Mouse (Mus musculus): ENCODE measurements around the gene Kat2b. TPM values are rescaled to one million over a fixed set of nuclear protein-coding genes. Genes with fewer than 3 reads are reported as not detected.
"Not testable (repeated sequence)": the region's sequence is repeated elsewhere in the genome, so short reads cannot be mapped to it uniquely, and the experiment has no call there.

The Kat2b gene
- polyA plus RNA-seq, 1 experiment, result 31.5 TPM

DNA sequence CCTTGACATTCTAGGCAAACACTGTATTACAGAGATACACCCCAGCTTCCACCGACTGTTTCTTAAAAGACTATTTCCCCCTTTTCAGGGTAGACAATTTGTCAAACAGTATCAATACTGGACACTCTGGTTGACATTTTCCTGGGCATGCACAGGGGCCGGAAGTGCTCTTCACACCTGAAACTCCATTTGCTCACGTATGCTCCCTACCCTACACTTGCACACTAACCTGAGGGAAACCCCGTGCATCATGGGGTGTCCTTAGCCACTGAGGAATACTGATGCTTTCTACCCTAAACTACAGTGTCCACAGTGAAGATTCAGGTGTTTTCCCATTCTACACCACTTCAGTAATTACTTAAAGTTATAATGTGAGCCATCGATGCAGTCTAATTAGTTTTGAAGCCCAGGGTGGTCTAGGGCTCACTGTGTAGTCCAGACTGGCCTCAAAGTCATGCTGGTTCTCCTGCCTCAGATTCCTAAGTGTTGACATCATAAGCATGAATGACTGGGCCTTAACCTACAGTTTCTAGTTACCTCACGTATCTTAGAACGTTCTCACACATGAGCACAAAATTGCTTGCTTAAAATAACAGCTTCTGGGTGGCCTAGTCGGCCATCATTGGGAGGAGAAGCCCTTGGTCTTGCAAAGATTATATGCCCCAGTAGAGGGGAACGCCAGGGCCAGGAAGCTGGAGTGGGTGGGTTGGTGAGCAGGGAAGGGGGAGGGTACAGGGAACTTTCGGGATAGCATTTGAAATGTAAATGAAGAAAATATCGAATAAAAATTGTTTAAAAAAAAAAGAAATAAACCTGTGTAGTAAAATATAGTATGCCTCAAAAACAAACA lies 30.5 kb downstream of the Kat2b start:
- no peak for DNase-seq (ENCODE audit: low spot score)

DNA sequence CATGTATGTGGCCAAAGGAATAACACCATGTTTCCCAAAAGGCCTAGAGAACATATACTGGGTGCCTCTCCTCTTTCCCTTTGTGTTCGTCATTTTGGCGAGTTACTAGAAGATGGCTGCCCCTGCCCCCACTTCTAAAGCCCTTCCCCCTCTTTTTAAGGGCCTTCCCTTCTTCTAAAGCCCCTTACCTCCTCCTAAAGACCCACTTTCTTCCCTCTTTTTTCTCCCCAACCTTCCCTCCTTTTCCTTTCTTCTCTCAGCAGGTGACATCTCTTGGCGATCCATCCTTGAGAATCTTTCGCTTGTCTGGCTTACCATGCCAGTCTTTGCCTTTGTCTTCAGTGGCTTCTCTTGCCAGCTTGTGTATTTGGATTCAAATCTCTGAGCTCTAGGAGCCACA lies 31.9 kb downstream of the Kat2b start:
- no peak for DNase-seq (ENCODE audit: low spot score)

DNA sequence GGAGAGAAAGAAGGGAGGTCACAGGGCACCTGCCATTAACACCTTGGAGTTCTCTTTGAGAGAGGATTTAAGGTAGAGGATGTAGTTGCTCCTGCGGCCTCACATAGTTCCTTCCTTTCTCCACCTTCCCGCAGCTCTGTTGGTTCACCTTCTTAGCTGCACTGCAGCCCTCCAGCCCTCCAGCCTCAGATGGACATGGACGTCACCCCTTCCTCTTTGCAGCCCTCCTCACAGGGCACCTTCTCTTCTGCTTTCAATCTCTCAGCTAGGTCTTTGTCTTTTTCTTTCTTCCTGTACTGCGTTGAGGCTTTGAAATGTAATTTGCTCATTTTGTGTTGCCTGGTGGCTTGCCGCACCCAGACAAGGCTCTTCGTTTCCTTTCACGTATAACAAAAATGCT lies 36.6 kb downstream of the Kat2b start:
- not testable (repeated sequence) for DNase-seq (ENCODE audit: low spot score)

DNA sequence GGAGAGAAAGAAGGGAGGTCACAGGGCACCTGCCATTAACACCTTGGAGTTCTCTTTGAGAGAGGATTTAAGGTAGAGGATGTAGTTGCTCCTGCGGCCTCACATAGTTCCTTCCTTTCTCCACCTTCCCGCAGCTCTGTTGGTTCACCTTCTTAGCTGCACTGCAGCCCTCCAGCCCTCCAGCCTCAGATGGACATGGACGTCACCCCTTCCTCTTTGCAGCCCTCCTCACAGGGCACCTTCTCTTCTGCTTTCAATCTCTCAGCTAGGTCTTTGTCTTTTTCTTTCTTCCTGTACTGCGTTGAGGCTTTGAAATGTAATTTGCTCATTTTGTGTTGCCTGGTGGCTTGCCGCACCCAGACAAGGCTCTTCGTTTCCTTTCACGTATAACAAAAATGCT lies 39.4 kb downstream of the Kat2b start:
- DNase-seq (ENCODE audit: low spot score), result not testable (repeated sequence)

DNA sequence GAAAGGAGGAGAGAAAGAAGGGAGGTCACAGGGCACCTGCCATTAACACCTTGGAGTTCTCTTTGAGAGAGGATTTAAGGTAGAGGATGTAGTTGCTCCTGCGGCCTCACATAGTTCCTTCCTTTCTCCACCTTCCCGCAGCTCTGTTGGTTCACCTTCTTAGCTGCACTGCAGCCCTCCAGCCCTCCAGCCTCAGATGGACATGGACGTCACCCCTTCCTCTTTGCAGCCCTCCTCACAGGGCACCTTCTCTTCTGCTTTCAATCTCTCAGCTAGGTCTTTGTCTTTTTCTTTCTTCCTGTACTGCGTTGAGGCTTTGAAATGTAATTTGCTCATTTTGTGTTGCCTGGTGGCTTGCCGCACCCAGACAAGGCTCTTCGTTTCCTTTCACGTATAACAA lies 42.3 kb downstream of the Kat2b start:
- DNase-seq (ENCODE audit: low spot score), result not testable (repeated sequence)

DNA sequence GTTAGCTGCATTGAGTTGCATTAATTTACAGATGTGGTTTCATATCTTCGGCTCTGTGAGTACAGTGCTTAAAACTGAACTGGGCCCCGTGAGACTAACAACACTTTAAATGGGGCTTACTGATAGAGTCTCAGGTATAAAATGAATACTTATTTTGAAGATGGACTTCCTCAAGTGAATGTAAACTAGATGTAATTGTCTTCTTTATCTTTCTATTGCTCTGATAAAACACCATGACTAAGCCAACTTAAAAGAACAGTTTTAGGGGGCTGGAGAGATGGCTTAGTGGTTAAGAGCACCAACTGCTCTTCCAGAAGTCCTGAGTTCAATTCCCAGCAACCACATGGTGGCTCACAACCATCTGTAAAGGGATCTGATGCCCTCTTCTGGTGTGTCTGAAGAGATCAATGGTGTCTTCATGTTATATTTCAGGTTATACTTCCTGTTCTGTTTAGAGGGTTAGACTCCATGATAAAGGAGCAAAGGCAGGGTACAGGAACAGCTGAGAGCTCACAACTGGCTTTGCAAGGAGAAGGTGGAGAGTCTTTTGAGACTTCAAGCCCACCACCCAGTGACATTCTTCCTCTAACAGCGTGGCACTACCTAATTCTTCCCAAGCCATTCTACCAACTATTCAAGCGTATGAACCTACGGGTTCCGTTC lies 50.8 kb downstream of the Kat2b start:
- DNase-seq (ENCODE audit: low spot score), result no peak

DNA sequence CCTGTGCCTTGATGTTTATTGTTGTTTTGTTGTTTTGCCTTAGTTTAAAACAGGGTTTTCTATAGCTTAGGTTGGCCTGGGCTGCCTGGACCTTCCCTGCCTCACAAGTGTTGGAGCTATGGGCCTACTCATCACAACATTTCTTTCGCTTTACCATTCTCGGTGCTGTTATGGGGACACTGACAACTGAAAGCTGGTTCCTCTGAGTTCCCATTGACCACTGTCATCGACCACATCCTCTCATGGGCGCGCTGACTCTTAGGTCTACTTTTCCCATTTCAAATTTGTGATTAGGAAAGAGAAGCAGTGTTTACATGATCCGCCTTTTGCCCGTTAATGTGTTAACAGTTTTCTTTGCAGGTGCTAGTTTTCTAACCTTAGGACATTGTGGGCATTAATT lies 51.7 kb downstream of the Kat2b start:
- DNase-seq (ENCODE audit: low spot score), result no peak

DNA sequence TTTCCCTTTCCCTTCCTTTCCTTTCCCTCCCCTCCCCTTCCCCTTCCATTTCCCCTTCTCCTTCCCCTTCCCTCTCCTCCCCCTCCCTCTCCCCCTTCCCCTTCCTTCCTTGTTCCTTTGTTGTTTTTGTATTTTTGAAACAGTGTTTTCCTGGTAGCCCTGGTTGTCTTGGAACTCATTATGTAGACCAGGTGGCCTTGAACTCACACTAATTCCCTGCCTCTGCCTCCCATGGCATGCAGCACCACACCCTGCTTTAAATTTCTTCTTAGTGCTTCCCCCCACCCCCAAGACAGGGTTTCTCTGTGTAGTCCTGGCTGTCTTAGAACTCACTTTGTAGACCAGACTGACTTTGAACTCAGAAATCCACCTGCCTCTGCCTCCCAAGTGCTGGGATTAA lies 52.7 kb downstream of the Kat2b start:
- DNase-seq (ENCODE audit: low spot score), result no peak

DNA sequence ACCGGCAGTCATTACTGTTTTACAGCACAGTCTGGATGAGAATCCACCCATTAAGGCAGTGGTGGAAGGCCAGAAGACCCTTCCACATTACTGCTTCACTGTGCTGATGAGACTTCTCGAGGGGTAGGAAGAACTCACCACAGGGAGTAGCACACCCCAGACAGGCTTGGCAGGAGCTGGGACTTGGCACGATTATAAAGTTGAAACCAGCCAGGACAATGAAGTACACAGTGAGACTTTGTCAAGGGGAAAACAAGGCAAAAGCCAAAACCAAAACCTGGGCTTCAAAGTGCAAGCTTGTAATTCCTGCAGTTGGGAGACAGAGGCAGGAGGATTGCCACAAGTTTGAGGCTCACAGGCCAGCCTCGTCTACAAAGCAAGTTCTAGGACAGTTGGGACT lies 54.0 kb downstream of the Kat2b start:
- no peak for DNase-seq (ENCODE audit: low spot score)

DNA sequence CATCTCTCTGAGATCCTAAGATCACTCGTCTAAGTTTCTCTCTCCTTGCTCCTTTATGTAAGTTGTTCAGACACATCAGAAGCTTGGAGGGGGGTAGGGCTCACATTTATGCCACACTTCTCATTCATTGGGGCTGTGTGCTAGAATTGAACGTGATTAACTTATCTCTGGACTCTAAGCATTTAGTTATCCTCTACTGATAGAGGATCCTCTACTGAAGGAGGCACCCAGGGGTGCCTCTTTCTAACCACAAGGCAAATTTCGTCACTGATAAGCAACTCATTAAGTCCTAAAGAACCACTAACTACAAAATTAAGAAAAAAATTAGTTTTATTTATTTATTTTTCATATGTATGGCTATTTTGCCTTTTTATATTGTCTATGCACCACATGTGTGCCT lies 55.5 kb downstream of the Kat2b start:
- DNase-seq (ENCODE audit: low spot score), result no peak

DNA sequence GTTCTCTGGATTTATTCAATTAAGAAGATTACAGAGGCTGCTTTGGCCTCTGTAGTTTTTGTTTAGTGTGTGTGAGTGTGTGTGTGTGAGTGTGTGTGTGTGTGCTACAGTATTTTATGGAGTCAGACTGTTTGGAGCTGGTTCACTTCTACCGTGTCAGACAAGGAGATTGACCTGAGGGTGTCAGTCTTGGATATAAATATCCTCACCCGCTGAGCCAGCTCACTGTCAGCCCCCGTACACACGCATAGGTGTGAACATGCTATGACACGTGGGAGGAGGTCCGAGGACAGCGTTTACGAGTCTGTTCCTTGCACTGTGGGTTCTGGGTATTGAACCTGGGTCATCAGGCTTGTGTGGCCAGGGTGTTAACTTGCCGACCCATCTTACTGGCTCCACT lies 57.1 kb downstream of the Kat2b start:
- no peak for DNase-seq (ENCODE audit: low spot score)

DNA sequence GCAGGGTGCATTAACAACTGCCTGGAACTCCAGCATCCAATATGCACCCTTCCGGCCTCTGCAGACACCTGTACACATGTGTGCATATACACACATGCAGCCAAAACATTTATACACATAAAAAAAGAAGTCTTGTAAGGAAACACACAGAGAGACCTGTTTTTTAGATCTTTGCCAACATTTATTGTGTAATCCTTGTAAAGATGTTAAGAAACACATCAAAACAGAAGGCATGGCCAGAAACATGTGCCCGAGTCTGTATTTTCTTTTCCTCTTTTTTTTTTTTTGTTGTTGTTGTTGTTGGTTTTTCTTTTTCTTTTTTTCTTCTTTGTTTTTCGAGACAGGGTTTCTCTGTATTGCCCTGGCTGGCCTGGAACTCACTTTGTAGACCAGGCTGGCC lies 59.5 kb downstream of the Kat2b start:
- DNase-seq (ENCODE audit: low spot score), result no peak

DNA sequence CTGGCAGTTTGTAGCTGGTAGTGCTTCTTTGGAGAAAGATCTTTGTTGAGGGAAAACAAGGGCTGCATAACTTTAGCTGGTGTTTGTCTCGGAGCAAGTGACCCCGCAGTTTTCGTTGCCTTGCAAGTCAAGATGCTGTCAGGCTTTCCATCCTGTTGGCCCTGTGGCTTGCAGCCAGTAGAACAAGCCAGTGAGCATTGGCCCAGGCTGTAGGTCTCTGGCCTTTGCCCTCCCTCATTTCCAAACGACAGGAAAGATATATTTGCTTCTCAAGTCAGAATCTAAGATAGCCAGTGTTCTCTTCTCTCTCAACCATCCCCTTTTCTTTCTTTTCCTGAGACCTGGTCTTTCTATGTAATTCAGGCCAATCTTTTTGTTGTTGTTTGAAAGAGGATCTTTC lies 60.8 kb downstream of the Kat2b start:
- no peak for DNase-seq (ENCODE audit: low spot score)

DNA sequence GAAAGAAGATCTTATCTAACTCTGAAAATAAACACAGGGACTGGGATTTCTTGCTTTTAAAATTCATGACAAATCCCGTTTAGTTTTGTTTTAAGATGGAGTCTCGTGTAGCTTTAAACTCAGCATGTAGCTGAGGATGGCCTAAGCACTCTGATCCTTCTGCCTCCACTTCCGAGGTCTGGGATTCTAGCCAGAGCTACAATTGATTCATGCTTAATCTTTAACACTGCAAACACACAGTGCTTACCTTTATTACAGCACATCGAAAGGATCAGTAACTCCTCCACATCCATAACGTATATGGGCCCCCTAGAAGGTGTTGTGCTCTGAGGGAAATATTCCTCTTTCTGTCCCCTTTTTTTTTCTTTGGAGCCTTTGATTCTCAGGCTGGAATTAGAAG lies 61.5 kb downstream of the Kat2b start:
- DNase-seq (ENCODE audit: low spot score), result no peak

DNA sequence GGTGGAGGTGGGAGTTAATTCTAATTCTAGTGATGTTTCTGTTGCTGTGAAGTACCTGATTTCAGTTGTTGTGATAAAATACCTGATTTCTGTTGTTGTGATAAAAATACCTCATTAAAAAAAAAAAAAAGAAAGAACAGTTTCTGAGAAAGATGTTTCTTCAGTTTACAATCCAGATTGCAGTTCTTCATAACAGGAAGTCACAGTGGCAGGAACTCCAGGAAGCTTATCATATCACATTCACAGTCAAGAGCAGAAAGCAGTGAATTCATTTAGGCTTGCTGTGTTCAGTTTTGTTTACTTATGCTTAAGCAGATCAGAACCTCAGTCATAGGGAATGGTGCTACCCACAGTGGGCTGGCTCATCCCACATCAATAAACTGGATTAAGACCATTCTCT lies 64.7 kb downstream of the Kat2b start:
- no peak for DNase-seq (ENCODE audit: low spot score)

DNA sequence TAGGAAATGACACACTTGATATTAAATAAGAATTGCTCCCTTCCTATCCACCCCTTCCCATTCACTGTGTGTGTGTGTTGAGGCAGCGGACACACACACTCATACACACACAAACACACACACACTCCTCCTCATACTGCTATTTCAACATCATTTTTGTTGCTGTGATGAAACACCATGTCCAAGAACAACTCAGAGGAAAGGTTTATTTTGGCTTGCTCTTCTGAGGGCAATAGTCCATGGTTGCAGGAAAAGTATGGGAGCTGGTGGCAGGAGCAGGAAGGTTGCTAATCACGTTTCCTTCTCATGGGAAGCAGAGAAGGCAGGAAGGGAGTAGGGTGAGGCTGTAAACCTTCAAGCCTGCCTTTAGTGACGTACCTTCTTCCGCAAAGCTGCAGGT lies 76.7 kb downstream of the Kat2b start:
- DNase-seq (ENCODE audit: low spot score), result no peak

DNA sequence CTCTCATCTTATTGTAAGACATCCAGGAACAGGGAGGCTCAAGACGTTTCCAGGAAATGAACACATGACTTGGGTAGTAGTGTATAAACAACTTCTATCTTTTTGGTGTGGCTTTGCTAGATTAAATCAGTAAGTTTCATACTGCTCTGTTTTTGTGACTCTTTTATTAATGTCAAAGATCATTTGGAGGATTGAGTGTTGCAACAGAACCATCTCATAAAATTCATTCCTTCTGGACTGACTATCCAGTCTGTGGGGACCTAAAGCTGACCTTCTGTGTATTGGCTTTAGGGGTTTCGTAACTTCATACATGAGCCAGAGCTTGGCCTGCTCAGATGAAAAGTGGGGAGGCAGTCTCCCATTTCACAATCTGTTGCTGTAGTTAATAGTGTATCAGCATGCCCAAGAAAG lies 83.6 kb downstream of the Kat2b start:
- DNase-seq (ENCODE audit: low spot score), result no peak

DNA sequence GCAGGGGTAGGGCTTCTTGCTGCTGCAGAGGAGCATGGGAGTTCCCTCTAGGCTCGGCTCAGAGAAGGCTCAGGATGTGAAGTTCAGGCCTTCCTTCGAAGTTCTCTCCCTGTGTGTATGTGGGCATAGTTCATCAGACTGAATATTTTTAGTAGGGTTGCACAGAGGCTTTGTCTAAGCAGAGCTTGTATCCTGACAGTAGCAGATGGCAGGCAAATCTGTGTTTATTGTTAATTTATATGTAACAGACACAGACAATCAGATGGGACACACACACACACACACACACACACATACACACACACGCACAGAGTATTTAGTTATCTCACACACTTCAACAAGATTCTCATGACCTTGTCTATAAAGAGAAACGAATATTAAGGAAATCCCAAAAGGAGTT lies 87.9 kb downstream of the Kat2b start:
- DNase-seq (ENCODE audit: low spot score), result no peak

DNA sequence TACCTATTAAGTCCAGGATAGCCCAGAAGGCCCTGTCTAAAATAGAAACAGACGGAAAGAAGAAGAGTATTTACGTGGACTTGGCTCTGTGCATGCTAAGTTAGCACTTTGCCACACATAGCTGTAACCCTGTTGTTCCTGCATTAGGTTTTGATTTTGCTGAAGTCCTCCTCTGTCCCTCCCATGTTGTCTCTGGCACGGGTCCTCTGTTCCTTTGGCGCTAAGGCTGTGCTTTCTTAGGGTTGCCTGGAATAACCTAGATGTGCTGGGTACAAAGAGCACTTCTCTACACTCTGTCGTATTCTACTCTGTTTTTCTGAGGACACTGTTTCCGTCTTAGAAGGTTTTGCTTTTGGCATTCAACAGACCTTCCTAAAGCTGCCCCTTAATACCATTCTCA lies 88.4 kb downstream of the Kat2b start:
- DNase-seq (ENCODE audit: low spot score), result no peak

DNA sequence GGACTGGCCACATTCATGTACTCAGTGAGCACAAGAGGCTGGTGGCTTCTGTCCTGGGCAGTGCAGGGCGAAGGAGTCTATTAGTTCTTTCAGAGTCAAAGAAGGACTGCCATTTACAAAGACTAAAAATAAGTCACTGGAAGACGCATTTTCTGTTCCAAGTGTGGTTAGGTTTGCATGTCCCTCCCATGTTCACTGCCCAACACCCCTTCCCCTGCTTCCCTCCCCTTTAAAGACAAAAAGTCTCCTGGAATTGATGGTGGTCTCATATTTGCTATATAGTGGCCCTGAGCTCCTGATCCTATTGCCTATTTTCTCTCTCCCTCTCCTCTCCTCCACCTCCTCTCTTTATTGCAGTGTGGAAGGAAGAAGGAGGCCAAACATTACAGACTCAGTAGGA lies 89.3 kb downstream of the Kat2b start:
- DNase-seq (ENCODE audit: low spot score), result no peak

DNA sequence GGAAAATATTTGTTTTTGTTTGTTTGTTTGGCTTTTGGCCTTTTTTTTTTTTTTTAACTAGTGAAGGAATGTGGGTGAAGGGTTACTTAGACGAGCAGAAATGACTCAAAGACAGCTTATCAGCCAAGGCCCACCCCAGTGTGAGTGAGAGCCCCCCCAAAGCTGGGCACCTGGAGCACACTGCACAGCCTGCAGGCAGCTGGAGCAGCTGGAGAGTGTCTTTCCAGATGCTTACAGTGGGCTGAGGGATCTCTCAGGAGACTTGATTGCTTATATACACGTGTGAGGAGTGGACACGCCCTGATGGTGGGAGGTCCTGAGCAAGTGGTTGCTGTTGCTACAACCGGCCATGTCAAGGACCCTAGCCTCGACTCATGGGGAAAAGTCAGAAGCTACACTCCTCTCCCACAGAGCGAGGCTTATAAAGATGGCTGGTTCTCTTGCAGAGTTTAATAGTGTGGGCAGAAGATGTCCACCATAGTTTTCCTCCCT lies 89.8 kb downstream of the Kat2b start:
- no peak for DNase-seq (ENCODE audit: low spot score)

DNA sequence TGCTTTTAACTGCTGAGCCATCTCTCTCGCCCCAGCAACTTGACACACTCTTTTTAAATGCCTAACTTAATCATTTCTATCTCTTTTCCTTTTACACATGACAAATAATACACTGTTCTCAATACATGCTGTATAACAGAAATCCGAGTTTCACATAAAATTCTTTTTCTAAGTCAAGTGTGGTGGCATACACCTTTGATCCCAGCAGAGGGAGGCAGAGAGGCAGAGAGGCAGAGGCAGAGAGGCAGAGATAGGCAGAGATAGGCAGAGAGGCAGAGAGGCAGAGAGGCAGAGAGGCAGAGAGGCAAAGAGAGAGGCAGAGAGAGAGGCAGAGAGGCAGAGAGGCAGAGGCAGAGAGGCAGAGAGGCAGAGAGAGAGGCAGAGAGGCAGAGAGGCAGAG lies 90.7 kb downstream of the Kat2b start:
- DNase-seq (ENCODE audit: low spot score), result not testable (repeated sequence)

DNA sequence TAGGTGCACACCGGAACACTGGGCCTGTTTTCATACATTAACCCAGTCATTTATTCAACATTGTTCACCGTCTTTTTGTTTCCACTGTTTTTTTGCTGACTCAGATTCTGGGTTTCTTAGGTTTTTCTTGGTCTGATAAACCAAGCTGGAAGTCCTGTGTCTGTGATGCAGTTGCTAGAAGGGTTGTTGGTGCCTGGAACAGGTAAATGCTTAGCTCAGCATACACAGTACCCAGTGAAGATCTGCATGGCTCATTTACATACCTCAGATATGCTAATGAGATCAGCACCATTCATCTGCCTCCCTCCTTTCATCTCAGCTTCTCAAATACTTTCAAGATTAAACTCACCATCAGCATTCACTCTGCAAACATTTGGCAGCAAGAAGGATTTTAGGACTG lies 92.0 kb downstream of the Kat2b start:
- no peak for DNase-seq (ENCODE audit: low spot score)
